Mouse (Mus musculus): Measurements from ENCODE around the gene Gpam.

DNA sequence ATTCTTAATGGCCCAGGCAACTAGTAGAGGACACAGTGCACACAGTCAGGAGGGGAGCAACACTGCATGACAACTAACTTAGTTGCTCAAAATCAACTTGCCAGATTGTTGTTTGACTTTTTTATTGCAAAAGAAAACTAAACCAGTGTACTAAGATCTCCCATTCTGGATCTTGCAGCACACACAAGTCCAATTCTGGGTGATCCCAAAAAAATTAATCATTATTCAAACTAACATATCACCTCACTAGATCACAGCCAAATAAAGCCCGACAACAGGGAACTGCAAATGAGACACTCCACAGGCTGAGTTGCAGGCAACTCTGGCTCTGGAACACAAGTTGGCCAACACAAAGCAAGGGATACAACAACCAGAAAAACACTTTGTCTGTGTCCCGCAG is 39.7 kb upstream of the Gpam start:
- TF ChIP-seq CTCF (IDR thresholded peaks at IDR 0.05; ENCODE audit: low read depth): no peak
- no peak for TF ChIP-seq EP300 (IDR thresholded peaks at IDR 0.05; ENCODE audit: low read depth)

Data from liver, postnatal 0 days (tissue).